8 mouse cellular contexts compared by ENCODE assay signal in genomic region chr11:22710596-22710995, GRCm38 (mm10).
A peak's percentile ranks its signal among the peaks of the same experiment; 100 is the strongest.
DNase-seq lines count a peak whose midpoint lies in the region.

No protein-coding gene starts in this region.

- intact Hi-C loops in gastrocnemius, postnatal 36 days (cut with DNase I), result no loop called here

- DNase-seq in kidney, adult 9 months, result peak; percentile 63
- DNase-seq in kidney, adult 18-20 months, result no peak
- DNase-seq in ES-CJ7 (ENCODE audit: low read depth, low spot score), result peak; percentile 91
- peak; percentile 33 for DNase-seq in c-Kit-positive CD71-negative TER-119-negative erythroid progenitor cells, embryonic 14.5 days (ENCODE audit: low read depth)
- DNase-seq in kidney, postnatal 10 days, result peak; percentile 22
- peak; percentile 84 for DNase-seq in naive thymus-derived CD4-positive, alpha-beta T cell, adult 2 months (ENCODE audit: low read depth)
- DNase-seq in Muller cell, postnatal 12 days (ENCODE audit: inconsistent ontology term), result no peak
- DNase-seq in gastrocnemius, postnatal 36 days, result no peak

Comparison
In these comparisons a context has a peak if more than half of its experiments do, and no peak if none do; other contexts are left out.
1. DNase-seq: peak in kidney, adult 9 months (single experiment), ES-CJ7 (single experiment), c-Kit-positive CD71-negative TER-119-negative erythroid progenitor cells, embryonic 14.5 days (single experiment), kidney, postnatal 10 days (single experiment) and naive thymus-derived CD4-positive, alpha-beta T cell, adult 2 months (single experiment); none in kidney, adult 18-20 months (single experiment), Muller cell, postnatal 12 days (single experiment) and gastrocnemius, postnatal 36 days (0 of 2).